In genomic region chr2:51132181-51132580, GRCm38 (mm10) we compare ENCODE assay signal across 25 mouse cellular contexts.
"Had no signal": no experiment of that assay in that cellular context is flagged by ENCODE, and none has a peak within 500 bp of the region (broad histone marks: within the 10 kb centered on the region; RNA-seq: fewer than 3 reads in every experiment).

No protein-coding gene starts in this region.

- H3K4me3 ChIP-seq: forebrain, embryonic 15.5 days; heart, adult 2 months; heart, embryonic 13.5 days; heart, embryonic 15.5 days; hindbrain, embryonic 15.5 days; kidney, embryonic 15.5 days; limb, embryonic 13.5 days; limb, embryonic 15.5 days had no signal

- H3K9ac ChIP-seq: forebrain, embryonic 15.5 days; forebrain, postnatal 0 days; heart, embryonic 13.5 days; heart, embryonic 15.5 days; hindbrain, embryonic 15.5 days; kidney, embryonic 15.5 days; limb, embryonic 13.5 days; limb, embryonic 15.5 days had no signal

- ATAC-seq: forebrain, embryonic 15.5 days; forebrain, postnatal 0 days; hindbrain, postnatal 0 days had no signal

- H3K4me1 ChIP-seq: heart, embryonic 13.5 days; heart, embryonic 15.5 days; hindbrain, embryonic 15.5 days; limb, embryonic 15.5 days had no signal

- H3K9me3 ChIP-seq: forebrain, embryonic 15.5 days; heart, embryonic 13.5 days; heart, embryonic 15.5 days; hindbrain, embryonic 15.5 days; kidney, embryonic 15.5 days; limb, embryonic 13.5 days; limb, embryonic 15.5 days had no signal

- DNase-seq: forebrain, postnatal 0 days; gastrocnemius, postnatal 14 days; gastrocnemius, postnatal 36 days; heart, adult 11 months; heart, adult 2 months; heart, postnatal 14 days; heart, postnatal 36 days; kidney, adult 11 months; kidney, adult 2 months; kidney, adult 9 months; kidney, postnatal 14 days; kidney, postnatal 36 days; layer of hippocampus, adult 9-11 months; layer of hippocampus, postnatal 36 days; left cerebral cortex, postnatal 4 days had no signal

- H3K4me2 ChIP-seq: forebrain, embryonic 15.5 days; heart, embryonic 11.5 days; heart, embryonic 13.5 days; heart, embryonic 15.5 days; hindbrain, embryonic 15.5 days; kidney, embryonic 15.5 days; limb, embryonic 13.5 days; limb, embryonic 15.5 days had no signal

- H3K27ac ChIP-seq: forebrain, embryonic 15.5 days; heart, adult 2 months; heart, embryonic 13.5 days; heart, embryonic 15.5 days; hindbrain, embryonic 15.5 days; hindbrain, postnatal 0 days; kidney, embryonic 15.5 days; kidney, postnatal 0 days; limb, embryonic 13.5 days; limb, embryonic 15.5 days had no signal

- H3K27me3 ChIP-seq: forebrain, embryonic 15.5 days; heart, embryonic 13.5 days; heart, embryonic 15.5 days; hindbrain, embryonic 15.5 days; kidney, embryonic 15.5 days; limb, embryonic 13.5 days; limb, embryonic 15.5 days had no signal
